Mouse (Mus musculus) lung, adult 2 months (tissue): ENCODE measurements at regions not wholly inside any gene's neighbourhood (a gene's known extent, or its start where the extent isn't known, plus 50 kb on each side); places are given as distances from the start of the nearest gene placed in this dataset.

ENCODE experiments used
- DNase-seq: peaks from one replicate; pipeline ENCODE4 v3.0.0; 2022
- H3K4me1 ChIP-seq: fragments of 200-500 bp; 2 replicates; pipeline ENCODE4 v1.6.1; 2011; ENCODE audit warnings: low read length; ENCODE audit not compliant: control insufficient read depth, insufficient read depth
- H3K4me3 ChIP-seq: fragments of 200-500 bp; replicated peaks from 2 replicates; pipeline ENCODE3; 2011; ENCODE audit warnings: low read depth, mild to moderate bottlenecking, control low read depth, low read length; ENCODE audit errors: extremely low read depth
- CTCF ChIP-seq: fragments of 200-500 bp; IDR thresholded peaks from 2 replicates; pipeline ENCODE4 v1.5.1; 2011; ENCODE audit warnings: mild to moderate bottlenecking, low read length, control low read depth; ENCODE audit not compliant: insufficient read depth
- POLR2A ChIP-seq: fragments of 200-500 bp; IDR thresholded peaks from 2 replicates; pipeline ENCODE4 v1.6.1; 2011; ENCODE audit warnings: low read depth, mild to moderate bottlenecking, control low read depth, low read length, borderline replicate concordance; ENCODE audit errors: extremely low read depth
- WGBS: fragments of 180-500 bp; shearing (Covaris S2); methylation state at CpG from one replicate; pipeline ENCODE4 v1.1.7; 2018; 5-methylcytosine and 5-hydroxymethylcytosine counted together

DNA sequence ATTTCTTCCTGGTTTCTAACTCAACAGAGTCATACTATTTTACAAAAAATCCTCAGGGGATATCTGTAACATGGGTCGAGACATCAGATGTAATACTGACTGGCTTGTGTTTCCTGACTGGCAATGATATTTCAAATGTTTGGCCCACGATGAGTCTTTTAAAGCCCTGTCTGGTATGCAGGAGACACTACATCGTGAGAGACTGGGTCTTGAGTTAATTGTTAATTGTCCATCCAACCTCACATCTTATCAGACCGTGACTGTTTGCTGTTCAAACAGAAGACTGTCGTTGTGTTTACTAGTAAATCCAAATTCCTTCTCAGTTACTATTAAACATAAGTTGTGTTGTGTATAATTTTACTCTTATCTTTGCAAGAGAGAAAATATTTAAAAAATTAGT is 195.3 kb upstream of the Cdh6 start:
- no peak overlapping the region for H3K4me3 ChIP-seq
- DNase-seq = no peak
- H3K4me1 ChIP-seq = no peaks in the 10 kb centered on the region
- TF ChIP-seq CTCF (no peak), POLR2A (no peak)
- WGBS = 50% methylated on average over 5 of the region's 5 CpGs

DNA sequence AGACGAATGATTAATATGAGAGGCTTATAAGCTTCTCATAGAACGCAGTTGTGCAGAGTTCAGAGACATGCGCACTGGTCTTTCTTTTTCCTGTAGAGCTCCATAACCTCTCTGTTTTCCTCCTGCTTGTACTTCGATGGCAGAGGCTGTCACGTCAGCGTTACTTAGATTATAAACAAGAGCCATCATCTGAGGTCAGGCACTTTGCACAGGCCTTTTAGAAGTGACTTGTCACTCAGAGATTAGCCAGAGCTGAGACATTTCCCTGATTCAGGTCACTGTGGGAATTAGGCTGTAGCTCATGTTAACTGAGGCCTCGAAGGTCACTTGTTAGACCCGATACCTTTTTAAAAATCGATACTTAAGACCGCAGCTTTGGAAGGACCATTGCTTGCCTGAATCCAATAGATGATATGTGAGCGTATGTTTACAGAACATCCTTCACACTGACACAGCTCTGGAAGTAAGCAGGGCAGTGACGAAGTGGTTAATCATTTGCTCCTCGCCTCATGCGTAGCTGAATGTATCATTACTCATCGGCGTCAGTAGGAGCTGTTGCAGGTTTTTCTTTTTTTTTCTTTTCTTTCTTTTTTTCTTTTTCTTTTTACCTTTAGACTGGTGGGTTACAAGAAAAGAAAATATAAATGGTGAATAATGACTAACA is 193.9 kb upstream of the Cdh6 start:
- 48% methylated on average over 16 of the region's 16 CpGs for WGBS
- Histone ChIP-seq H3K4me3 (no peak overlapping the region), H3K4me1 (no peaks in the 10 kb centered on the region)
- DNase-seq = no peak
- no peak for TF ChIP-seq POLR2A
- TF ChIP-seq CTCF = no peak

DNA sequence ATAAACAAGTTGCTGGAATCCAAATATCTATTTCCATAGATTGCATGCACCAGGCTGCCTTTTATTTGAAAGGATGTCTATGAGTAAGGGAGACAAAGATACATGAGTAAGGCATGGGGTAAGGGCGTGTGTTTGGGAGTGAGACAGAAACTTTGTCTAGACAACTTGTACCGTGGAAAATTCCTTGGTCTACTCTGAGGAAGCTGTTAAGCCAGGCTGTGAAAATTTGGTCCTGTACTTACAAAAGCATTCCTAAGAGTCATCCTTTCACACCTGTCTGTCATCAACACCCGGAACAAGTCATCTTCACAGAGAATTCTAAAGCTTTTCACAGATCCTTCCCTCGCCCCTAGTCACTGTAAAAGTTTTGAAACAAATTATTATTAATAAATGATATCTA is 193.1 kb upstream of the Cdh6 start:
- DNase-seq = no peak

DNA sequence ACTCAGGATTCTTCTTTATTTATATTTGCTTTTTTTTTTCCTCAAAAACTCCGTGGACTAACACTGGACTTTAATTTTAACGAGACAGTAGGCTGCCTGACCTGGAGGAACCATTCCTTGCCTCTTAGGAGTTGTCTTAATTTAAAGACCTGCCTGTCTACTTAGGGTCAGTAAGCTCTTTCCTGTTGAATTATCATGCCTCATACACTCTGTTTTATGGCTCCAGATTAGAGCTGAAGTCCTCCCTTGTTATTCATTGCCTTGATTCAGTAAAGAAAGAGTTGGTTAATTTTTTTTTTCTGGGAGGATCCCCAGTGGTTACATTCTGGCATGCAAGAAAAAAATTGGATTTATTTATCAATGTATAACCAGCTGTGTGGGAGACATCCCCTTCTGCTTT is 187.3 kb upstream of the Cdh6 start:
- Histone ChIP-seq H3K4me1 (no peaks in the 10 kb centered on the region), H3K4me3 (no peak overlapping the region)
- DNase-seq = no peak
- 40% methylated on average over 2 of the region's 2 CpGs for WGBS
- TF ChIP-seq POLR2A = no peak
- no peak for TF ChIP-seq CTCF

More for the DNA sequence above, 193.1 kb upstream of the Cdh6 start:
- TF ChIP-seq POLR2A (no peak), CTCF (no peak)
- Histone ChIP-seq H3K4me3 (no peak overlapping the region), H3K4me1 (no peaks in the 10 kb centered on the region)
- 59% methylated on average over 4 of the region's 4 CpGs for WGBS

DNA sequence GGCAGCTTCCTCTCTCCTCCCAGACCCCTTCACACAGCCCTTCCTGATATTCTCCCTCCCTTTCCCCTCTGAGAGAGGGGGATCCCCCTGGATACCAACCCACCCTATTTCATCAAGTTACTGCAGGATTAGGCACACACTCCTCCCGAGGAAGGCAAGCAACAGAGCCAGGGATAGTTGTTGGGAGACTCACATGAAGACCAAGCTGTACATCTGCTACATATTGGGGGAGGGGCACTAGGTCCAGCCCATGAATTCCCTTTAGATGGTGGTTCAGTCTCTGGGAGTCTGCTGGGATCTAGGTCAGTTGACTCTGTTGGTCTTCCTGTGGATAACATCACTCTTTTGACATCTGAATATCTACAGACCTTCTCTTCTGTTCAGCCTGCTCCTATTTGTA is 185.6 kb upstream of the Cdh6 start:
- Histone ChIP-seq H3K4me3 (no peak overlapping the region), H3K4me1 (no peaks in the 10 kb centered on the region)
- no peak for TF ChIP-seq POLR2A
- no peak for TF ChIP-seq CTCF
- WGBS = 18% methylated on average over 1 of the region's 1 CpGs
- DNase-seq = no peak

DNA sequence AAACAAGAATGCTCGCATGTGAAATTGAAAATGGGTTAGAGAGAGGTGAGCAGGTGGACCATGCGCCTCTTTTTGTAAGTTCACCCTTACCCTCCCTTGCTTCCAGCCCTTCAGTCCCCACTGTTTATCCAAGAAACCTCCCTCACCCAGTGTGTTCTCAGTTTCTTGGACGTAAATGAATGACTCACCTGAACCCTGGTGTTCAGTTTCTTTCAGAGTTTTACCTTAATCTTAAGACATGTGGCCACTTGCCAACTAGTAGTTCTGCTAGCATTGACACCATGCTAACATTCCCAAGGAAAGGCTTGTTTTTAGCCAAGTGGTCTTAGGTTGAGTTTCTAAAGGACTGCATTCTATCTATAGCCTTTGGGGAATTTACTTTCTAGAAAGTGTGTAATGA is 176.8 kb upstream of the Cdh6 start:
- Histone ChIP-seq H3K4me3 (no peak overlapping the region), H3K4me1 (no peaks in the 10 kb centered on the region)
- no peak for TF ChIP-seq CTCF
- TF ChIP-seq POLR2A = no peak
- WGBS = 74% methylated on average over 3 of the region's 3 CpGs
- DNase-seq = no peak

DNA sequence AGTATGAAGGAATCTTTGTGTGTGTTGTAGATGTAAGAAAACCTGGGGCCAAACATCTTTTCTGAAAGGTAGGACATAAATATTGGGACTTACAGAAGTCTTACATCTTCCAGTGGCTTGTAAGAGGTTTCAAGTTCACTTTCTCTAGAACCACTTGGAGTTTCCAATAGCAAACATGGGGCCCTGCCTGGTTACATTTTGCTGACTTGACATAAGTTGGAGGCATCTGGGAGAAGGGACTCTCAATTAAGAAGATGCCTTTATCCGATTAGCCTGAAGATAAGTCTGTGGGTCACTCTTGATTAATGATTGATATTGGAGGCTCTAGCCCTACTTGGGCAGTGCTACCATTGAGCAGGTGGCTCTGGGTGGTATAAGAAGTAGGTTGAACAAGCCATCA is 162.9 kb upstream of the Cdh6 start:
- H3K4me3 ChIP-seq = no peak overlapping the region
- DNase-seq = no peak
- TF ChIP-seq CTCF (no peak), POLR2A (no peak)
- 96% methylated on average over 1 of the region's 1 CpGs for WGBS
- no peaks in the 10 kb centered on the region for H3K4me1 ChIP-seq

DNA sequence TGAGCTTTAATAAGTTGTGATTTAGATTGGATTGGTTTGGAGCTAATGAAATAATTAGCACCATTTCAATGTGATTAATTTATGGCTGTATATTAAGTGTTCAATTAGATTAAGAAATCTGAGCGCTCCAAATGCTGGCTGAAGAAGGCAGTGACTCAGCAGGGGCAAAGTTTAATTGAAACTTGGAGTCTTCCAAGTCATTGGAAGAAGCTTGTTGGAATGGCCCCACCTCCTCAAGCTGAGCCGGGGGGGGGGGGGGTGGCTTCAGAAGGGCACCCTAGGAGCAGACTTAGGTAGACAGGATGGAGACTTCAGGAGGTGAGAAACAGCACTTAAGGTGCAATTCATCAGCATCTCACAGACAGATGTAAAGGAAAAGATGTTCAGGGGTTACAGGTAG is 151.0 kb upstream of the Cdh6 start:
- no peaks in the 10 kb centered on the region for H3K4me1 ChIP-seq
- no peak for DNase-seq
- WGBS = 57% methylated on average over 2 of the region's 2 CpGs
- TF ChIP-seq CTCF (no peak), POLR2A (no peak)
- H3K4me3 ChIP-seq = no peak overlapping the region

DNA sequence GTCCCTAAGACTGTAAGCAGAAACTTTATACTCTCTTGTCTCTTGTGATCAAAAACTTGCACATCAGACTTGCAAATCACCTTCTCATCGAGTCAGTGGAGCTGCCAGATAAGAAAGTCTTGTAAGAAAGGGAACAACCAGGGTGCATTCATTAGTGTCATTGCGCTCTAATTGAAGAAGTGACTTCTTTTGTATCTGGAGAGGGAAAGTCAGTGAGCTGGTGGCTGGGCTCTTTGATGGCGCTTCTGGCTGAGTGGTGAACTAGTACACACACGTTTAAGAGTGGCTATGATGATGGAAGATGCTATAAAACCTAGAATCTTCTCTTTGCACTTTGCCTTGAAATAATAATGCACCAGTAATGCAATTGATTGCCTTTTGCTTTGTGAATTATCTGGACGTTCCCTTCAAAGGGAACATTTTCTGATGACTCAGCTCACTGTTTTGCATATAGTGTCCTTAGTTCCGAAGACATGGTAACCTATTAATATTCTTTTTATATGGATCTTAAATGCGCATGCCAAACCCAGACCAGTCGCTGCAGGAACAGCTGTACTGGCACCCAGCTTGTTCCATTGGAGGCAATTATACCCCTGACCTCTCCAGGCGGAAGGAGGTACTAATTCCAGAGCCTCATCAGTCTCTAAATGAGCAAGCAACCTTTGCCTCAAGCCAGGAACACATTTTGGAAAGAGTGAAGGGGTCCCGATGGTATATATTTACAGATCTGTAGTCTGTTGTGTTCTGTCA is 147.3 kb upstream of the Cdh6 start:
- DNase-seq = no peak
- TF ChIP-seq CTCF (no peak), POLR2A (no peak)
- H3K4me3 ChIP-seq = no peak overlapping the region
- no peaks in the 10 kb centered on the region for H3K4me1 ChIP-seq
- 74% methylated on average over 10 of the region's 10 CpGs for WGBS

DNA sequence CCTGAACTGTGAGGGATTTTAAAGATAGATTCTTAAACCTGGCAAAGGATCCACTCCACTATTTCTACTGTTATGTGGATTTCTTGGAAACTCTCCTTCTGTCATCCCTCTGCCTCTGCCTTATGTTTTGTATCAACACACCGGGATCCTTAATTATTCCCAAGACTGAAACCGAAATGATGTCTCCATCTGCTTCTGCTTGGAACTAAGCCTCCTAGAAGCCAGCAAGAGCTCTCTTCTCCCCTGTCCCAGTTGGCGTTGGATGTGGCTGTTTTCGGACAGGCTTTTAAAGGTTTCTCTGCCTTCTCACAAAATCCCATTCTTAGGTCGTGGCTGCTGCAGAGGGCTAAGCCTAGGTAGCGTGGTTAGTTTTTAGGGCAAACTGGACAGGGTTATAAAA is 131.1 kb upstream of the Cdh6 start:
- no peaks in the 10 kb centered on the region for H3K4me1 ChIP-seq
- no peak for DNase-seq
- no peak for TF ChIP-seq POLR2A
- no peak for TF ChIP-seq CTCF
- 72% methylated on average over 6 of the region's 6 CpGs for WGBS
- H3K4me3 ChIP-seq = no peak overlapping the region
